Mouse (Mus musculus) kidney, embryonic 14.5 days (tissue): ENCODE results near the gene Phf10. TPM values are rescaled to one million over a fixed set of nuclear protein-coding genes. Genes with fewer than 3 reads are reported as not detected.
"Not testable (repeated sequence)": the region's sequence is repeated elsewhere in the genome, so short reads cannot be mapped to it uniquely, and the experiment has no call there.

Experiments used
- ATAC-seq: fragments of 200-750 bp; cut with Nextera tagmentation; 2 replicates; pipeline ENCODE4 v1.8.0; 2017; ENCODE audit warnings: moderate number of reproducible peaks, mild to moderate bottlenecking, moderate TSS enrichment, moderate library complexity; ENCODE audit not compliant: low FRiP score, low TSS enrichment
- H3K27ac ChIP-seq: fragments of 300-500 bp; sonication (generic); 2 replicates; pipeline ENCODE4 v1.5.1; 2014; ENCODE audit warnings: low read depth, mild to moderate bottlenecking, low read length, moderate library complexity, mixed read lengths
- H3K27me3 ChIP-seq: fragments of 300-500 bp; sonication (generic); 2 replicates; pipeline ENCODE4 v1.6.1; 2014; ENCODE audit warnings: mild to moderate bottlenecking, low read length; ENCODE audit not compliant: control insufficient read depth, insufficient read depth
- H3K36me3 ChIP-seq: fragments of 300-500 bp; sonication (generic); 2 replicates; pipeline ENCODE4 v1.6.1; 2014; ENCODE audit warnings: low read length, mixed read lengths; ENCODE audit not compliant: control insufficient read depth, insufficient read depth
- H3K4me1 ChIP-seq: fragments of 300-500 bp; sonication (generic); 2 replicates; pipeline ENCODE4 v1.6.1; 2014; ENCODE audit warnings: low read length, mixed read lengths; ENCODE audit not compliant: control insufficient read depth, insufficient read depth
- H3K4me2 ChIP-seq: fragments of 300-500 bp; sonication (generic); replicated peaks from 2 replicates; pipeline ENCODE4 v1.6.1; 2014; ENCODE audit warnings: low read depth, mild to moderate bottlenecking, low read length
- H3K4me3 ChIP-seq: fragments of 300-500 bp; sonication (generic); 2 replicates; pipeline ENCODE4 v1.5.1; 2014; ENCODE audit warnings: mild to moderate bottlenecking, low read length
- H3K9ac ChIP-seq: fragments of 300-500 bp; sonication (generic); 2 replicates; pipeline ENCODE4 v1.6.1; 2014; ENCODE audit warnings: low read depth, mild to moderate bottlenecking, low read length, moderate library complexity
- H3K9me3 ChIP-seq: fragments of 300-500 bp; sonication (generic); 2 replicates; pipeline ENCODE4 v1.6.1; 2016; ENCODE audit warnings: low read length; ENCODE audit not compliant: control insufficient read depth
- WGBS: fragments of 180-500 bp; shearing (Covaris S2); extraction: QIAGEN DNeasy Blood & Tissue Kit; methylation state at CpG from one replicate; pipeline ENCODE4 v1.1.7; 2014; 5-methylcytosine and 5-hydroxymethylcytosine counted together
- polyA plus RNA-seq: library from polyadenylated mRNA; unstranded; fragments of >200 nt; fragmentation: Nextera tagmentation; extraction: Ambion mirVana; gene quantifications from 2 replicates; pipeline ENCODE4 v1.2.1, GENCODE M21; 2014

The Phf10 gene
- polyA plus RNA-seq, 1 experiment from 2014 or later = 37.4 TPM

- H3K4me1 ChIP-seq = peaks cover 4% of the 10 kb centered on the region; the same call in 1 of the 2 replicates
- H3K9me3 ChIP-seq = no peaks in the 10 kb centered on the region
- no peaks in the 10 kb centered on the region for H3K27me3 ChIP-seq
- H3K4me3 ChIP-seq = no peak overlapping the region
- no peak for ATAC-seq
- H3K36me3 ChIP-seq = peaks cover 83% of the 10 kb centered on the region
- H3K27ac ChIP-seq = no peak overlapping the region
- H3K9ac ChIP-seq = no peak overlapping the region
- WGBS = 87% methylated on average over 7 of the region's 7 CpGs
- H3K4me2 ChIP-seq = no peak overlapping the region
Observed at GRCm38 (mm10) chr17:14949161-14949827, 11.8 kb downstream of the Phf10 start.

GRCm38 (mm10) chr17:14944551-14944950 is 16.5 kb downstream of the Phf10 start:
- Histone ChIP-seq H3K9me3 (no peaks in the 10 kb centered on the region), H3K4me2 (no peak overlapping the region), H3K27me3 (no peaks in the 10 kb centered on the region), H3K36me3 (peaks cover 41% of the 10 kb centered on the region), H3K4me3 (no peak overlapping the region; the same call in 1 of the 2 replicates), H3K9ac (no peak overlapping the region), H3K4me1 (peaks cover 12% of the 10 kb centered on the region; the same call in 1 of the 2 replicates), H3K27ac (no peak overlapping the region)
- WGBS = 87% methylated on average over 1 of the region's 1 CpGs
- ATAC-seq = no peak

- 15% methylated on average over 16 of the region's 16 CpGs for WGBS
- H3K27me3 ChIP-seq = no peaks in the 10 kb centered on the region
Observed at GRCm38 (mm10) chr17:14943729-14944059, 17.4 kb downstream of the Phf10 start.

GRCm38 (mm10) chr17:14943009-14943728 is 17.9 kb downstream of the Phf10 start, which contains the start of the genes Wdr27 and 1600012H06Rik:
TSS of gene Wdr27 (minus strand) at chr17:14943158.
TSS of gene 1600012H06Rik (plus strand) at chr17:14943184.
- Histone ChIP-seq H3K4me2 (peak within 1 kb of the TSS; percentile 77), H3K4me1 (peaks cover 12% of the 10 kb centered on the region; the same call in 1 of the 2 replicates), H3K9me3 (no peaks in the 10 kb centered on the region), H3K36me3 (peaks cover 31% of the 10 kb centered on the region), H3K27me3 (no peaks in the 10 kb centered on the region), H3K9ac (peak within 1 kb of the TSS; percentile 76), H3K4me3 (peak within 1 kb of the TSS; percentile 57), H3K27ac (peak within 1 kb of the TSS; percentile 73; the same call in 1 of the 2 replicates)
- ATAC-seq = peak; percentile 98
- under 1% methylated on average over 54 of the region's 54 CpGs for WGBS

More at GRCm38 (mm10) chr17:14943729-14944059, 17.4 kb downstream of the Phf10 start:
- peak overlapping the region; percentile 12; the same call in 1 of the 2 replicates for H3K27ac ChIP-seq
- no peak; the same call in 1 of the 2 replicates for ATAC-seq
- H3K4me3 ChIP-seq = peak overlapping the region; percentile 57
- peak overlapping the region; percentile 77 for H3K4me2 ChIP-seq
- H3K9ac ChIP-seq = peak overlapping the region; percentile 76
- H3K36me3 ChIP-seq = peaks cover 35% of the 10 kb centered on the region
- peaks cover 12% of the 10 kb centered on the region; the same call in 1 of the 2 replicates for H3K4me1 ChIP-seq
- H3K9me3 ChIP-seq = no peaks in the 10 kb centered on the region

- H3K4me1 ChIP-seq = peaks cover 12% of the 10 kb centered on the region; the same call in 1 of the 2 replicates
- not testable (repeated sequence) for H3K9me3 ChIP-seq, H3K27ac ChIP-seq, ATAC-seq, H3K27me3 ChIP-seq
- peak overlapping the region; percentile 76; the same call in 1 of the 2 replicates for H3K9ac ChIP-seq
- 74% methylated on average over 6 of the region's 6 CpGs for WGBS
- H3K4me2 ChIP-seq = peak overlapping the region; percentile 77
- peak overlapping the region; percentile 57 for H3K4me3 ChIP-seq
- H3K36me3 ChIP-seq = peaks cover 24% of the 10 kb centered on the region
Observed at GRCm38 (mm10) chr17:14942181-14942580, 18.9 kb downstream of the Phf10 start.

- H3K4me2 ChIP-seq = no peak overlapping the region
- H3K9ac ChIP-seq = no peak overlapping the region
- no peaks in the 10 kb centered on the region for H3K4me1 ChIP-seq
- H3K27ac ChIP-seq = no peak overlapping the region
- ATAC-seq = no peak
- no peaks in the 10 kb centered on the region for H3K36me3 ChIP-seq
- no peak overlapping the region for H3K4me3 ChIP-seq
- no peaks in the 10 kb centered on the region for H3K9me3 ChIP-seq
- 54% methylated on average over 5 of the region's 5 CpGs for WGBS
- H3K27me3 ChIP-seq = no peaks in the 10 kb centered on the region
Observed at GRCm38 (mm10) chr17:14935841-14936605, 25.1 kb downstream of the Phf10 start.

- not testable (repeated sequence) for ATAC-seq, H3K9me3 ChIP-seq, H3K27me3 ChIP-seq, H3K27ac ChIP-seq, H3K4me3 ChIP-seq, H3K36me3 ChIP-seq, H3K4me1 ChIP-seq, H3K9ac ChIP-seq, H3K4me2 ChIP-seq
- 78% methylated on average over 12 of the region's 14 CpGs for WGBS
Observed at GRCm38 (mm10) chr17:14935280-14935679, 25.8 kb downstream of the Phf10 start.

- H3K4me3 ChIP-seq = no peak overlapping the region
- ATAC-seq = no peak
- H3K4me2 ChIP-seq = no peak overlapping the region
- H3K9me3 ChIP-seq = no peaks in the 10 kb centered on the region
- no peak overlapping the region for H3K27ac ChIP-seq
- H3K9ac ChIP-seq = no peak overlapping the region
- no peaks in the 10 kb centered on the region for H3K4me1 ChIP-seq
- 84% methylated on average over 5 of the region's 5 CpGs for WGBS
- H3K27me3 ChIP-seq = no peaks in the 10 kb centered on the region
- H3K36me3 ChIP-seq = no peaks in the 10 kb centered on the region
Observed at GRCm38 (mm10) chr17:14931469-14931868, 29.6 kb downstream of the Phf10 start.
